Comparison of ENCODE assay signal across 29 mouse cellular contexts in genomic region chr5:31804751-31805150, GRCm38 (mm10).
DNase-seq lines count a peak whose midpoint lies in the region; ATAC-seq and TF ChIP-seq lines count a peak whose summit lies in the region.
"Had no signal": no experiment of that assay in that cellular context is flagged by ENCODE, and none has a peak within 500 bp of the region (broad histone marks: within the 10 kb centered on the region; RNA-seq: fewer than 3 reads in every experiment).

No protein-coding gene starts in this region.

- H3K36me3 ChIP-seq in intestine, embryonic 15.5 days = no peaks in the 10 kb centered on the region
- H3K36me3 ChIP-seq in liver, postnatal 0 days (replicated peaks; ENCODE audit: insufficient read depth, low read length) = no peaks in the 10 kb centered on the region
- no peaks in the 10 kb centered on the region for H3K36me3 ChIP-seq in hindbrain, embryonic 13.5 days
- H3K36me3 ChIP-seq: embryonic facial prominence, embryonic 12.5 days; heart, embryonic 15.5 days; limb, embryonic 15.5 days; neural tube, embryonic 12.5 days had no signal

- TF ChIP-seq CTCF in liver, postnatal 0 days (IDR thresholded peaks at IDR 0.05; ENCODE audit: low read depth) = no peak

- H3K9ac ChIP-seq in intestine, embryonic 15.5 days = no peak overlapping the region
- H3K9ac ChIP-seq in liver, postnatal 0 days (replicated peaks) = no peak overlapping the region
- no peak overlapping the region for H3K9ac ChIP-seq in hindbrain, embryonic 13.5 days
- H3K9ac ChIP-seq: embryonic facial prominence, embryonic 12.5 days; heart, embryonic 15.5 days; hindbrain, embryonic 14.5 days; limb, embryonic 15.5 days; lung, embryonic 14.5 days; neural tube, embryonic 12.5 days had no signal

- H3K4me3 ChIP-seq in intestine, embryonic 15.5 days (replicated peaks) = no peak overlapping the region
- no peak overlapping the region for H3K4me3 ChIP-seq in liver, postnatal 0 days (ENCODE audit: low read depth, low read length)
- H3K4me3 ChIP-seq in hindbrain, embryonic 13.5 days = no peak overlapping the region
- H3K4me3 ChIP-seq: embryonic facial prominence, embryonic 12.5 days; heart, embryonic 15.5 days; left cerebral cortex, adult 2 months; limb, embryonic 15.5 days; neural tube, embryonic 12.5 days had no signal

- H3K4me1 ChIP-seq in intestine, embryonic 15.5 days (replicated peaks) = no peaks in the 10 kb centered on the region
- H3K4me1 ChIP-seq in liver, postnatal 0 days (ENCODE audit: insufficient read depth) = no peaks in the 10 kb centered on the region
- no peaks in the 10 kb centered on the region for H3K4me1 ChIP-seq in hindbrain, embryonic 13.5 days (replicated peaks)
- H3K4me1 ChIP-seq: embryonic facial prominence, embryonic 12.5 days; limb, embryonic 15.5 days; neural tube, embryonic 12.5 days had no signal

- H3K27me3 ChIP-seq in intestine, embryonic 15.5 days (replicated peaks) = no peaks in the 10 kb centered on the region
- H3K27me3 ChIP-seq in liver, postnatal 0 days (ENCODE audit: insufficient read depth, low read length) = no peaks in the 10 kb centered on the region
- H3K27me3 ChIP-seq in hindbrain, embryonic 13.5 days = no peaks in the 10 kb centered on the region
- H3K27me3 ChIP-seq: embryonic facial prominence, embryonic 12.5 days; heart, embryonic 15.5 days; limb, embryonic 15.5 days; neural tube, embryonic 12.5 days had no signal

- H3K4me2 ChIP-seq in intestine, embryonic 15.5 days (replicated peaks) = no peak overlapping the region
- H3K4me2 ChIP-seq in liver, postnatal 0 days (ENCODE audit: low read depth, low read length) = peak overlapping the region; percentile 44
- no peak overlapping the region for H3K4me2 ChIP-seq in hindbrain, embryonic 13.5 days
- H3K4me2 ChIP-seq: embryonic facial prominence, embryonic 12.5 days; heart, embryonic 15.5 days; hindbrain, embryonic 14.5 days; limb, embryonic 15.5 days; lung, embryonic 14.5 days; neural tube, embryonic 12.5 days had no signal

- no peak overlapping the region for H3K27ac ChIP-seq in intestine, embryonic 15.5 days
- no peak overlapping the region for H3K27ac ChIP-seq in liver, postnatal 0 days (ENCODE audit: low read depth)
- H3K27ac ChIP-seq in hindbrain, embryonic 13.5 days = no peak overlapping the region
- H3K27ac ChIP-seq: embryonic facial prominence, embryonic 12.5 days; heart, embryonic 15.5 days; hindbrain, embryonic 14.5 days; left cerebral cortex, adult 2 months; limb, embryonic 15.5 days; neural tube, embryonic 12.5 days had no signal

- peak; percentile 77 for ATAC-seq in intestine, embryonic 15.5 days
- ATAC-seq in liver, postnatal 0 days = no peak
- no peak for ATAC-seq in hindbrain, embryonic 13.5 days (ENCODE audit: low FRiP score)
- no peak for ATAC-seq in activated CD4-positive, CD25-positive, alpha-beta regulatory T cell, adult 4 months
- ATAC-seq: inflammation-experienced regulatory T-cells, adult 6 months had no signal

- TF ChIP-seq EP300 in liver, postnatal 0 days (IDR thresholded peaks at IDR 0.05; ENCODE audit: low read depth) = no peak

- WGBS in intestine, embryonic 15.5 days = 51% methylated on average over 8 of the region's 8 CpGs
- WGBS in liver, postnatal 0 days (ENCODE audit: insufficient replicate concordance) = 44% methylated on average over 8 of the region's 8 CpGs
- 73% methylated on average over 8 of the region's 8 CpGs for WGBS in hindbrain, embryonic 13.5 days

- no peaks in the 10 kb centered on the region for H3K9me3 ChIP-seq in intestine, embryonic 15.5 days
- H3K9me3 ChIP-seq in liver, postnatal 0 days (ENCODE audit: low read length) = no peaks in the 10 kb centered on the region
- H3K9me3 ChIP-seq in hindbrain, embryonic 13.5 days = no peaks in the 10 kb centered on the region
- H3K9me3 ChIP-seq: embryonic facial prominence, embryonic 12.5 days; heart, embryonic 15.5 days; limb, embryonic 15.5 days; neural tube, embryonic 12.5 days had no signal

- DNase-seq in heart, adult 11 months = peak; percentile 53
- DNase-seq in heart, adult 18-20 months = no peak
- peak; percentile 35 for DNase-seq in ES-CJ7 (ENCODE audit: low read depth, low spot score)
- DNase-seq in liver, postnatal 0 days = no peak
- no peak for DNase-seq in spleen, postnatal 36 days (ENCODE audit: low spot score in 2 of 2)
- DNase-seq: adrenal gland, postnatal 10 days; cerebellum, adult 8-10 months; gastrocnemius, postnatal 25 days; heart, postnatal 36 days; kidney, adult 9 months; kidney, postnatal 36 days; layer of hippocampus, adult 9-11 months; left cerebral cortex, postnatal 4 days; lung, embryonic 14.5 days; lung, postnatal 36 days; midbrain, embryonic 14.5 days; right cerebral cortex, postnatal 25 days; spleen, adult 18-20 months; thymus, postnatal 14 days had no signal

Comparison
In these comparisons a context has a peak if more than half of its experiments do, and no peak if none do; other contexts are left out.
1. DNase-seq: peak in heart, adult 11 months (single experiment) and ES-CJ7 (single experiment); none in heart, adult 18-20 months (0 of 2), liver, postnatal 0 days (single experiment) and spleen, postnatal 36 days (0 of 2).